Mouse (Mus musculus) spleen, adult 2 months (tissue): ENCODE measurements around the gene 2610008E11Rik. TPM values are rescaled to one million over a fixed set of nuclear protein-coding genes. Genes with fewer than 3 reads are reported as not detected.

ENCODE experiments used
- DNase-seq, 2 experiments: peaks; one replicate each; pipeline versions ENCODE4 v3.0.0 to v3.0.0-alpha.2; 2012 to 2021; ENCODE audit warnings: low spot score in 2 of 2, low read depth in 1 of 2
- H3K27ac ChIP-seq: fragments of 200-500 bp; 2 replicates; pipeline ENCODE4 v1.5.1; 2012; ENCODE audit warnings: low read length, inconsistent platforms; ENCODE audit not compliant: insufficient read depth
- H3K27me3 ChIP-seq: fragments of 200-500 bp; 2 replicates; pipeline ENCODE4 v1.6.1; 2012; ENCODE audit warnings: mild to moderate bottlenecking, moderate library complexity, low read length, inconsistent platforms; ENCODE audit not compliant: control insufficient read depth, insufficient read depth
- H3K36me3 ChIP-seq: fragments of 200-500 bp; 2 replicates; pipeline ENCODE4 v1.6.1; 2012; ENCODE audit warnings: mild to moderate bottlenecking, low read length, inconsistent platforms; ENCODE audit not compliant: control insufficient read depth, insufficient read depth
- H3K4me1 ChIP-seq: fragments of 200-500 bp; 2 replicates; pipeline ENCODE4 v1.6.1; 2011; ENCODE audit warnings: inconsistent platforms; ENCODE audit not compliant: control insufficient read depth, insufficient read depth, insufficient read length
- H3K4me3 ChIP-seq: fragments of 200-500 bp; 2 replicates; pipeline ENCODE4 v1.5.1; 2011; ENCODE audit warnings: mild to moderate bottlenecking, inconsistent platforms; ENCODE audit not compliant: insufficient read depth, insufficient read length; ENCODE audit errors: extremely low read depth
- CTCF ChIP-seq: fragments of 200-500 bp; IDR thresholded peaks from 2 replicates; pipeline ENCODE4 v1.5.1; 2011; ENCODE audit warnings: mild to moderate bottlenecking, inconsistent platforms; ENCODE audit not compliant: insufficient read depth, insufficient read length, insufficient replicate concordance; ENCODE audit errors: extremely low read depth
- POLR2A ChIP-seq: fragments of 200-500 bp; IDR thresholded peaks from 2 replicates; pipeline ENCODE4 v1.6.1; 2011; ENCODE audit warnings: low read depth, low read length, inconsistent platforms
- polyA plus RNA-seq: library from polyadenylated mRNA; depleted of rRNA; stranded (reverse); fragments of >200 nt; gene quantifications from 2 replicates; pipeline ENCODE4 v1.2.3, GENCODE M21; 2012; rRNA removed

The 2610008E11Rik gene
- polyA plus RNA-seq, 1 experiment, result 0.84 TPM

GRCm38 (mm10) chr10:79028441-79028840 is 69.0 kb downstream of the 2610008E11Rik start, which contains the start of gene Olfr57:
Gene Olfr57 (plus strand): TSS chr10:79028741.
- Histone ChIP-seq H3K36me3 (no peaks in the 10 kb centered on the region), H3K4me3 (no peak within 1 kb of the TSS), H3K4me1 (no peaks in the 10 kb centered on the region), H3K27ac (no peak within 1 kb of the TSS), H3K27me3 (no peaks in the 10 kb centered on the region)
- no peak for TF ChIP-seq POLR2A
- TF ChIP-seq CTCF, result no peak
- DNase-seq, result no peak

Other genes starting within 250 kb of the 2610008E11Rik start
- gene Olfr1356, start 245.4 kb downstream of the 2610008E11Rik start, polyA plus RNA-seq, result not detected in 2 replicates
- gene Olfr1355, start 222.1 kb downstream of the 2610008E11Rik start, polyA plus RNA-seq, result not detected in 2 replicates
- not detected in 2 replicates for gene Olfr1354, start 184.4 kb downstream of the 2610008E11Rik start, polyA plus RNA-seq
- not detected in 2 replicates for gene Olfr8, start 147.0 kb downstream of the 2610008E11Rik start, polyA plus RNA-seq
- not detected in 2 replicates for gene Olfr1353, start 134.3 kb downstream of the 2610008E11Rik start, polyA plus RNA-seq
- gene Olfr1352, start 116.5 kb downstream of the 2610008E11Rik start, polyA plus RNA-seq, result not detected in 2 replicates
- not detected in 2 replicates for gene Olfr1351, start 85.1 kb downstream of the 2610008E11Rik start, polyA plus RNA-seq
- gene Olfr57, start 68.9 kb downstream of the 2610008E11Rik start, polyA plus RNA-seq, result not detected in 2 replicates
- not detected in 2 replicates for gene Vmn2r80, start 51.2 kb upstream of the 2610008E11Rik start, polyA plus RNA-seq
- gene Vmn2r81, start 150.1 kb upstream of the 2610008E11Rik start, polyA plus RNA-seq, result not detected in 2 replicates